Mouse (Mus musculus): ENCODE data around the gene Sh3d21.

GRCm38 (mm10) chr4:126123309-126124040 lies 39.8 kb downstream of the Sh3d21 start:
- no peak for TF ChIP-seq POLR2A (IDR thresholded peaks at IDR 0.05; ENCODE audit: insufficient read depth, low read depth, low read length)
- no peak for TF ChIP-seq CTCF (IDR thresholded peaks at IDR 0.05)

All from heart, adult 2 months (tissue).